Mouse (Mus musculus) stomach, postnatal 0 days (tissue): Measurements from ENCODE around the gene Wnt2b. TPM values are rescaled to one million over a fixed set of nuclear protein-coding genes. Genes with fewer than 3 reads are reported as not detected.

Experiments
- ATAC-seq: fragments of 200-750 bp; cut with Nextera tagmentation; 2 replicates; pipeline ENCODE4 v1.8.0; 2017; ENCODE audit not compliant: low FRiP score, low TSS enrichment
- DNase-seq: peaks from one replicate; pipeline ENCODE4 v3.0.0-alpha.2; 2016; ENCODE audit warnings: low spot score
- H3K27ac ChIP-seq: fragments of 300-500 bp; sonication (generic); replicated peaks from 2 replicates; pipeline ENCODE4 v1.5.1; 2014; ENCODE audit warnings: mild to moderate bottlenecking, control low read depth
- H3K27me3 ChIP-seq: fragments of 300-500 bp; sonication (generic); 2 replicates; pipeline ENCODE4 v1.6.1; 2014; ENCODE audit warnings: low read length; ENCODE audit not compliant: control insufficient read depth, insufficient read depth
- H3K36me3 ChIP-seq: fragments of 300-500 bp; sonication (generic); 2 replicates; pipeline ENCODE4 v1.6.1; 2014; ENCODE audit warnings: low read length, mixed read lengths; ENCODE audit not compliant: control insufficient read depth, insufficient read depth
- H3K4me1 ChIP-seq: fragments of 300-500 bp; sonication (generic); replicated peaks from 2 replicates; pipeline ENCODE4 v1.6.1; 2014; ENCODE audit warnings: antibody characterized with exemption; ENCODE audit not compliant: control insufficient read depth, insufficient read depth
- H3K4me2 ChIP-seq: fragments of 300-500 bp; sonication (generic); replicated peaks from 2 replicates; pipeline ENCODE4 v1.6.1; 2014; ENCODE audit warnings: low read depth, mild to moderate bottlenecking, control low read depth, moderate library complexity
- H3K4me3 ChIP-seq: fragments of 300-500 bp; sonication (generic); 2 replicates; pipeline ENCODE4 v1.5.1; 2014; ENCODE audit warnings: low read depth, low read length, control low read depth
- H3K9ac ChIP-seq: fragments of 300-500 bp; sonication (generic); 2 replicates; pipeline ENCODE4 v1.6.1; 2014; ENCODE audit warnings: mild to moderate bottlenecking, low read length, control low read depth, mixed read lengths
- H3K9me3 ChIP-seq: fragments of 300-500 bp; sonication (generic); 2 replicates; pipeline ENCODE4 v1.6.1; 2016; ENCODE audit warnings: low read length; ENCODE audit not compliant: control insufficient read depth
- CTCF ChIP-seq: IDR thresholded peaks from 2 replicates; pipeline ENCODE4 v1.5.1; 2016; ENCODE audit warnings: antibody characterized with exemption, low read depth, mild to moderate bottlenecking, moderate library complexity
- EP300 ChIP-seq: optimal IDR thresholded peaks from 2 replicates; pipeline ENCODE3; 2016; ENCODE audit warnings: antibody characterized with exemption
- WGBS: fragments of 180-500 bp; shearing (Covaris S2); extraction: QIAGEN DNeasy Blood & Tissue Kit; methylation state at CpG from one replicate; pipeline ENCODE4 v1.1.7; 2014; 5-methylcytosine and 5-hydroxymethylcytosine counted together
- polyA plus RNA-seq: library from polyadenylated mRNA; unstranded; fragments of >200 nt; fragmentation: Nextera tagmentation; extraction: Ambion mirVana; gene quantifications from 2 replicates; pipeline ENCODE4 v1.2.1, GENCODE M21; 2015

Gene Wnt2b
- polyA plus RNA-seq, 1 experiment from 2014 or later: 1.3 TPM

GRCm38 (mm10) chr3:104994415-104994841 is 32.7 kb upstream of the Wnt2b start:
- TF ChIP-seq CTCF: no peak
- TF ChIP-seq EP300: no peak
- ATAC-seq: peak; percentile 34; the same call in 1 of the 2 replicates
- WGBS: 46% methylated on average over 3 of the region's 3 CpGs

GRCm38 (mm10) chr3:104993800-104994199 is 32.1 kb upstream of the Wnt2b start:
- no peaks in the 10 kb centered on the region for H3K27me3 ChIP-seq
- no peak for TF ChIP-seq CTCF
- no peak for TF ChIP-seq EP300
- no peaks in the 10 kb centered on the region for H3K9me3 ChIP-seq
- peaks cover 5% of the 10 kb centered on the region; the same call in 1 of the 2 replicates for H3K4me1 ChIP-seq
- H3K9ac ChIP-seq: peak overlapping the region; percentile 41
- peak; percentile 69 for ATAC-seq
- peak; percentile 38 for DNase-seq
- no peak overlapping the region for H3K4me2 ChIP-seq
- no peaks in the 10 kb centered on the region for H3K36me3 ChIP-seq
- H3K27ac ChIP-seq: peak overlapping the region; percentile 89
- H3K4me3 ChIP-seq: no peak overlapping the region
- WGBS: 21% methylated on average over 4 of the region's 4 CpGs

More at GRCm38 (mm10) chr3:104994415-104994841, 32.7 kb upstream of the Wnt2b start:
- Histone ChIP-seq H3K36me3 (no peaks in the 10 kb centered on the region), H3K9ac (peak overlapping the region; percentile 41), H3K9me3 (no peaks in the 10 kb centered on the region), H3K27me3 (no peaks in the 10 kb centered on the region), H3K4me2 (no peak overlapping the region), H3K27ac (peak overlapping the region; percentile 89), H3K4me3 (no peak overlapping the region), H3K4me1 (peaks cover 5% of the 10 kb centered on the region; the same call in 1 of the 2 replicates)
- no peak for DNase-seq

GRCm38 (mm10) chr3:104992709-104993388 is 31.1 kb upstream of the Wnt2b start:
- 13% methylated on average over 23 of the region's 23 CpGs for WGBS
- peak; percentile 89 for ATAC-seq

GRCm38 (mm10) chr3:104991703-104992102 is 30.0 kb upstream of the Wnt2b start:
- ATAC-seq (no peak), DNase-seq (peak; percentile 13)
- H3K9me3 ChIP-seq: no peaks in the 10 kb centered on the region
- H3K4me1 ChIP-seq: peaks cover 5% of the 10 kb centered on the region; the same call in 1 of the 2 replicates
- H3K9ac ChIP-seq: no peak overlapping the region
- TF ChIP-seq CTCF: no peak
- no peak for TF ChIP-seq EP300
- no peak overlapping the region for H3K27ac ChIP-seq
- no peak overlapping the region for H3K4me2 ChIP-seq
- no peaks in the 10 kb centered on the region for H3K27me3 ChIP-seq
- no peak overlapping the region for H3K4me3 ChIP-seq
- H3K36me3 ChIP-seq: no peaks in the 10 kb centered on the region
- 49% methylated on average over 5 of the region's 5 CpGs for WGBS

More at GRCm38 (mm10) chr3:104992709-104993388, 31.1 kb upstream of the Wnt2b start:
- Histone ChIP-seq H3K4me3 (no peak overlapping the region), H3K27me3 (no peaks in the 10 kb centered on the region), H3K9ac (no peak overlapping the region), H3K27ac (no peak overlapping the region), H3K4me1 (peaks cover 5% of the 10 kb centered on the region; the same call in 1 of the 2 replicates), H3K36me3 (no peaks in the 10 kb centered on the region), H3K4me2 (no peak overlapping the region), H3K9me3 (no peaks in the 10 kb centered on the region)
- DNase-seq: peak; percentile 92
- TF ChIP-seq EP300 (no peak), CTCF (peak; percentile 98)

GRCm38 (mm10) chr3:104987884-104988283 is 26.2 kb upstream of the Wnt2b start:
- H3K4me3 ChIP-seq: no peak overlapping the region
- H3K4me1 ChIP-seq: no peaks in the 10 kb centered on the region
- H3K27me3 ChIP-seq: no peaks in the 10 kb centered on the region
- no peaks in the 10 kb centered on the region for H3K36me3 ChIP-seq
- no peak for ATAC-seq
- H3K27ac ChIP-seq: no peak overlapping the region
- no peak for DNase-seq
- WGBS: 60% methylated on average over 5 of the region's 5 CpGs
- H3K9ac ChIP-seq: no peak overlapping the region
- no peak overlapping the region for H3K4me2 ChIP-seq
- no peaks in the 10 kb centered on the region for H3K9me3 ChIP-seq
- TF ChIP-seq EP300 (no peak), CTCF (no peak)

- no peak overlapping the region for H3K4me2 ChIP-seq
- DNase-seq (no peak), ATAC-seq (no peak)
- no peaks in the 10 kb centered on the region for H3K27me3 ChIP-seq
- no peaks in the 10 kb centered on the region for H3K36me3 ChIP-seq
- H3K9me3 ChIP-seq: no peaks in the 10 kb centered on the region
- no peaks in the 10 kb centered on the region for H3K4me1 ChIP-seq
- WGBS: 50% methylated on average over 5 of the region's 5 CpGs
- H3K4me3 ChIP-seq: no peak overlapping the region
- no peak for TF ChIP-seq CTCF
- no peak for TF ChIP-seq EP300
- H3K27ac ChIP-seq: no peak overlapping the region
- H3K9ac ChIP-seq: no peak overlapping the region
Observed at GRCm38 (mm10) chr3:104979735-104980134, 18.0 kb upstream of the Wnt2b start.
